Mouse (Mus musculus) left cerebral cortex, postnatal 14 days (tissue): ENCODE results near the gene Ehd1. TPM values are rescaled to one million over a fixed set of nuclear protein-coding genes. Genes with fewer than 3 reads are reported as not detected.
A peak's percentile ranks its signal among the peaks of the same experiment; 100 is the strongest.
"Not testable (repeated sequence)": the region's sequence is repeated elsewhere in the genome, so short reads cannot be mapped to it uniquely, and the experiment has no call there.

Experiments
- DNase-seq, 2 experiments: peaks; one replicate each; pipeline ENCODE4 v3.0.0; 2021 to 2022; ENCODE audit warnings: low spot score in 2 of 2, mixed read lengths in 1 of 2
- intact Hi-C: fragments of 180-260 bp; cut with DNase I; formaldehyde crosslinking; loops from one replicate; pipeline ENCODE4 v1.15.1; 2025
- total RNA-seq, 2 experiments: library from RNA; stranded (reverse); gene quantifications; 2 replicates each; pipeline ENCODE4 v1.2.3; 2021

The Ehd1 gene
- total RNA-seq, 2 experiments from 2014 or later: 44.2 to 51.7 TPM

- intact Hi-C loops: no loop called here
- DNase-seq: no peak
Observed at GRCm38 (mm10) chr19:6292262-6292661, 15.7 kb downstream of the Ehd1 start.

GRCm38 (mm10) chr19:6294301-6294700 is 17.8 kb downstream of the Ehd1 start:
- intact Hi-C loops: no loop called here

GRCm38 (mm10) chr19:6296551-6297210 is 20.2 kb downstream of the Ehd1 start:
- DNase-seq: no peak
- intact Hi-C loops: no loop called here

More at GRCm38 (mm10) chr19:6294301-6294700, 17.8 kb downstream of the Ehd1 start:
- DNase-seq: no peak

GRCm38 (mm10) chr19:6297641-6298040 is 21.1 kb downstream of the Ehd1 start:
- intact Hi-C loops: no loop called here
- DNase-seq: no peak

GRCm38 (mm10) chr19:6299003-6299402 is 22.5 kb downstream of the Ehd1 start:
- DNase-seq: no peak
- intact Hi-C loops: no loop called here

GRCm38 (mm10) chr19:6299450-6300267 is 23.1 kb downstream of the Ehd1 start:
- peak in 1 of 2 experiments; percentile 22 for DNase-seq
- intact Hi-C loops: no loop called here

GRCm38 (mm10) chr19:6300402-6300841 is 23.9 kb downstream of the Ehd1 start:
- intact Hi-C loops: no loop called here
- no peak for DNase-seq

GRCm38 (mm10) chr19:6302114-6302513 is 25.6 kb downstream of the Ehd1 start:
- DNase-seq: no peak

GRCm38 (mm10) chr19:6302522-6302921 is 26.0 kb downstream of the Ehd1 start:
- peak; percentile 19 to 32 for DNase-seq
- intact Hi-C loops: no loop called here

More at GRCm38 (mm10) chr19:6302114-6302513, 25.6 kb downstream of the Ehd1 start:
- intact Hi-C loops: no loop called here

- intact Hi-C loops: loop anchor here (1.0 kb wide), 1 partner anchor 36 kb away; no protein-coding TSS in a partner anchor
- no peak for DNase-seq
Observed at GRCm38 (mm10) chr19:6303831-6304230, 27.3 kb downstream of the Ehd1 start.

- DNase-seq: peak; percentile 68 to 76
- intact Hi-C loops: loop anchor here (1.0 kb wide), 1 partner anchor 37 kb away; no protein-coding TSS in a partner anchor
Observed at GRCm38 (mm10) chr19:6304787-6305516, 28.4 kb downstream of the Ehd1 start.

GRCm38 (mm10) chr19:6305517-6306115 is 29.1 kb downstream of the Ehd1 start:
- intact Hi-C loops: no loop called here
- no peak for DNase-seq

GRCm38 (mm10) chr19:6306137-6306551 is 29.6 kb downstream of the Ehd1 start, which contains the start of gene Cdc42bpg:
Gene Cdc42bpg (plus strand): TSS chr19:6306456.
- intact Hi-C loops: no loop called here
- peak in 1 of 2 experiments; percentile 36 for DNase-seq

GRCm38 (mm10) chr19:6306586-6306985 is 30.1 kb downstream of the Ehd1 start:
- intact Hi-C loops: no loop called here
- DNase-seq: peak; percentile 49 to 52

GRCm38 (mm10) chr19:6307733-6308531 is 31.4 kb downstream of the Ehd1 start:
- no peak for DNase-seq

GRCm38 (mm10) chr19:6310181-6310580 is 33.7 kb downstream of the Ehd1 start:
- intact Hi-C loops: no loop called here

More at GRCm38 (mm10) chr19:6307733-6308531, 31.4 kb downstream of the Ehd1 start:
- intact Hi-C loops: no loop called here

GRCm38 (mm10) chr19:6311783-6312182 is 35.3 kb downstream of the Ehd1 start:
- DNase-seq, intact Hi-C loops: not testable (repeated sequence)

More at GRCm38 (mm10) chr19:6310181-6310580, 33.7 kb downstream of the Ehd1 start:
- DNase-seq: no peak

GRCm38 (mm10) chr19:6313796-6314195 is 37.3 kb downstream of the Ehd1 start:
- intact Hi-C loops: no loop called here
- DNase-seq: no peak
